Mouse (Mus musculus) mesoderm, embryonic 11.5 days (tissue): ENCODE data around the gene Isg20.

Experiments used
- DNase-seq: peaks from one replicate; pipeline ENCODE4 v3.0.0-alpha.2; 2012; ENCODE audit warnings: low read depth, low spot score

Gene Isg20

GRCm38 (mm10) chr7:78954619-78955018 lies 41.4 kb downstream of the Isg20 start:
- no peak for DNase-seq

DNA sequence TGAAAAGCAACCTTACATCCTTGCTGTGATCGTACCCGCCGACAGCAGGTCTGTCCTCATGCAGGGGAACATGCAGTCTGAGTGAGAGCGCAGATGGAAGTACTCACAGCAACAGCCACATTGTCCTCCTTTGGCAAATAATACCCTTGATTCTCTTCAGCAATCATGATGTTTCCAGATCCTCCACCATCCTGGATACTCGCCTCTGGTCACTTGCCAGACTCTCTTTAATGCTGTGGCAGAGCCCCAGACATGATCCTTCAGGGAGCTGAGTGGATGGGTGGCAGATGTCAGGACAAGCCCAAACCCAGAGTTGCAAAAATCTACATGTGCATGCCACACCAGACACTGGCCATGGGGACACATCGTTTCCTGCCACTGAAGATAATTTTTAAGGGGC lies 41.9 kb downstream of the Isg20 start:
- no peak for DNase-seq

DNA sequence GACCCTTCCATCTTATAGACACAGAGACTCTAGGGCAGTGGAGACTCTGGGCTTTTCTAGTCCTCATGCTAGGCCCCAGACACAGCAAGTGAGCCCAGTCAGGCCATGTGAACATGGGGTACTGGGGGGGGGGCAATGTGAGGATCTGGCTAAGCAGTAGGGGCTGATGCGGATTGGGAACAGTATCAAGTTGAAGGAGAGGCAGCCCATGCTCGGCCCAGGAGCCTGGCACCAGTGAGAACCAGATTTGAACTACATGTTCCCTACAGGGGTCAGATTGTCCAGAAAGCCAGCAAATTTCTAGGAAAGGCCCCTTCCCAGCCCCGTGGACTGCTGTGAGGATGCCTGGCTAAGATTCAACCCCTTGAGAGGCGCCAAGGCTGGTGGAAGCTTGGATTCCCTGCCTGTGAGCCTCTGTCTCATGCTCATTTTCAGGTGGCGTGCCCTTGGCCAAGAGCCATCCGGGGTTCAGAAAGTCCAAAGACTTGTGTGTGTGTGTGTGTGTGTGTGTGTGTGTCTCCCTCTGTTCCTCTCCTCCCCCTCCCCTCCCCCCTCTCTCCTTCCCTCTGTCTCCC lies 45.4 kb downstream of the Isg20 start:
- no peak for DNase-seq

DNA sequence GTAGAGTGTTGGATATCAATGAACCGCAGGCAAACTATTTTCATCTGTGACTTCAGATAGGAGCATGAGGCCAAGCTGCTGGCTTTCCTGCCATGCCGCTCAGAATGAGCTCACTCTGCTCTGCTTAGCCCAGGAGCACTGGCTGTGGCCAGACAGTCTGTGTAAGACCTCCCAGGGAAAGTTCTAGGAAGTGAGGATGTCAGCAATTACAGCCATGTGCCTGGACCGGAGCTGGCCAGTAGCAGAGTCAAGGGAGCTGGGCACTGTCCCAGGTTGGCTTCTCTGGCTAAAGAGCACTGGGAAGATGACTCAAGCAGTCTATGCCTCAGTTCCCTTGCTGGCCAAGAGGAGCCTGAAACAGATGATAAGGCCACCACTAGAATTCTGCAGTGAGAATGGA lies 50.7 kb downstream of the Isg20 start:
- no peak for DNase-seq
